Comparison of ENCODE assay signal across 8 mouse cellular contexts in the genomic region with DNA sequence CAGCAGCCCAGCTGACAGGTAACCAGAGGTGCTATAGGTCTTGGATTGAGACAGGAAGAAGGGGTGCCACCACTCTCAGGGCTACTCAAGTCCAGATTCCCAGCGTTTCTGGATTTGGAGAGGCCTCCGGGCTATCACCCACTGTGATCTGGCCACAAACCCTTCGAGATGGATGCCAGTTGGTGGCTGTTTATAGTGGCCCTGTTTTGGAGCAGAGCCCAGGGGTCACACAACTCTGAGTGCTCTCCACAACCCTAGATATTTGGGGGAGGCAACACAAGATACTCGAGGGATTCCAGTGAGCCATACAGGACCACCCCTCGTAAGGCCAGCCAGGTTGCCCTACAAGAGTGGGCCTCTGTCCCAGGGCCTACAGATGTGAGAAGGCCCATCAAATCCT. TPM values are rescaled to one million over a fixed set of nuclear protein-coding genes. Genes with fewer than 3 reads are reported as not detected.
DNase-seq lines count a peak whose midpoint lies in the region; ATAC-seq and TF ChIP-seq lines count a peak whose summit lies in the region.

No protein-coding gene starts in this region.

- H3K9ac ChIP-seq in embryonic facial prominence, embryonic 15.5 days = peak overlapping the region; percentile 97
- H3K9ac ChIP-seq in intestine, embryonic 14.5 days (ENCODE audit: low read length) = peak overlapping the region; percentile 97
- peak overlapping the region; percentile 99 for H3K9ac ChIP-seq in neural tube, embryonic 11.5 days (ENCODE audit: low read length)

- H3K9me3 ChIP-seq in embryonic facial prominence, embryonic 15.5 days (replicated peaks) = no peaks in the 10 kb centered on the region
- no peaks in the 10 kb centered on the region for H3K9me3 ChIP-seq in intestine, embryonic 14.5 days (ENCODE audit: control insufficient read depth, low read length)
- no peaks in the 10 kb centered on the region for H3K9me3 ChIP-seq in neural tube, embryonic 11.5 days (ENCODE audit: control insufficient read depth, low read length)

- H3K4me3 ChIP-seq in layer of hippocampus, adult 2 months = peak overlapping the region; percentile 80
- peak overlapping the region; percentile 84 for H3K4me3 ChIP-seq in embryonic facial prominence, embryonic 15.5 days (replicated peaks)
- peak overlapping the region; percentile 77 for H3K4me3 ChIP-seq in intestine, embryonic 14.5 days (ENCODE audit: low read depth, low read length)
- peak overlapping the region; percentile 95 for H3K4me3 ChIP-seq in neural tube, embryonic 11.5 days (ENCODE audit: low read depth, low read length)

- H3K27me3 ChIP-seq in embryonic facial prominence, embryonic 15.5 days = no peaks in the 10 kb centered on the region
- H3K27me3 ChIP-seq in intestine, embryonic 14.5 days (replicated peaks; ENCODE audit: control insufficient read depth, insufficient read depth, low read length) = no peaks in the 10 kb centered on the region
- no peaks in the 10 kb centered on the region for H3K27me3 ChIP-seq in neural tube, embryonic 11.5 days (ENCODE audit: control insufficient read depth, insufficient read depth, low read length)

- H3K4me2 ChIP-seq in embryonic facial prominence, embryonic 15.5 days (replicated peaks) = peak overlapping the region; percentile 71
- H3K4me2 ChIP-seq in intestine, embryonic 14.5 days (ENCODE audit: low read length) = peak overlapping the region; percentile 77
- H3K4me2 ChIP-seq in neural tube, embryonic 11.5 days (ENCODE audit: low read depth) = peak overlapping the region; percentile 81

- peak overlapping the region; percentile 88; the same call in 1 of the 2 replicates for H3K27ac ChIP-seq in layer of hippocampus, adult 2 months
- peak overlapping the region; percentile 88; the same call in 1 of the 2 replicates for H3K27ac ChIP-seq in embryonic facial prominence, embryonic 15.5 days (replicated peaks)
- H3K27ac ChIP-seq in intestine, embryonic 14.5 days (ENCODE audit: low read depth) = peak overlapping the region; percentile 93; the same call in 1 of the 2 replicates
- no peak overlapping the region for H3K27ac ChIP-seq in neural tube, embryonic 11.5 days (ENCODE audit: low read depth, low read length)

- peaks cover 48% of the 10 kb centered on the region for H3K4me1 ChIP-seq in embryonic facial prominence, embryonic 15.5 days
- peaks cover 42% of the 10 kb centered on the region for H3K4me1 ChIP-seq in intestine, embryonic 14.5 days (replicated peaks; ENCODE audit: control insufficient read depth, insufficient read depth, low read length)
- H3K4me1 ChIP-seq in neural tube, embryonic 11.5 days (ENCODE audit: control insufficient read depth, insufficient read depth, low read length) = peaks cover 20% of the 10 kb centered on the region

- no peaks in the 10 kb centered on the region for H3K36me3 ChIP-seq in embryonic facial prominence, embryonic 15.5 days
- H3K36me3 ChIP-seq in intestine, embryonic 14.5 days (ENCODE audit: control insufficient read depth, insufficient read depth, low read length) = no peaks in the 10 kb centered on the region
- no peaks in the 10 kb centered on the region for H3K36me3 ChIP-seq in neural tube, embryonic 11.5 days (ENCODE audit: control insufficient read depth, insufficient read depth, low read length)

- no peak for DNase-seq in layer of hippocampus, adult 2 months (ENCODE audit: low spot score in 2 of 2)
- no peak for DNase-seq in layer of hippocampus, adult 11-12 months (ENCODE audit: low spot score)
- DNase-seq in intestine, embryonic 14.5 days (ENCODE audit: low spot score) = no peak
- no peak for DNase-seq in neural tube, embryonic 11.5 days (ENCODE audit: low spot score)
- no peak for DNase-seq in layer of hippocampus, postnatal 25 days (ENCODE audit: extremely low spot score in 1 of 2, low spot score in 1 of 2)
- DNase-seq in adrenal gland, adult 2 months = no peak
- DNase-seq in embryo, embryonic 9.5 days (ENCODE audit: extremely low spot score) = no peak

- 22% methylated on average over 5 of the region's 5 CpGs for WGBS in embryonic facial prominence, embryonic 15.5 days
- 26% methylated on average over 5 of the region's 5 CpGs for WGBS in intestine, embryonic 14.5 days
- 17% methylated on average over 5 of the region's 5 CpGs for WGBS in neural tube, embryonic 11.5 days

- TF ChIP-seq CTCF in layer of hippocampus, adult 2 months (conservative IDR thresholded peaks at IDR 0.05) = no peak

- ATAC-seq in embryonic facial prominence, embryonic 15.5 days (ENCODE audit: insufficient number of reproducible peaks, low FRiP score, low TSS enrichment, low read depth) = no peak
- peak; percentile 14; the same call in 1 of the 2 replicates for ATAC-seq in intestine, embryonic 14.5 days (replicated peaks; ENCODE audit: low FRiP score, low TSS enrichment, low read depth)
- no peak for ATAC-seq in neural tube, embryonic 11.5 days (ENCODE audit: insufficient read depth, low FRiP score, low TSS enrichment)

RNA-seq across cellular contexts. Expression of gene Phf2, which starts 1.8 kb away (rescaled TPM):
- 10 to 100 TPM; 38.4 to 38.8 TPM for total RNA-seq in layer of hippocampus, adult 2 months (2021)
- 8.6 and 10.3 TPM in 2 replicates for polyA plus RNA-seq in embryonic facial prominence, embryonic 15.5 days (2015; fragmentation: Nextera tagmentation; extraction: Ambion mirVana)
- polyA plus RNA-seq in intestine, embryonic 14.5 days (2014; fragmentation: Nextera tagmentation; extraction: Ambion mirVana) = 9.9 TPM in 2 replicates
- polyA plus RNA-seq in neural tube, embryonic 11.5 days (2014; fragmentation: Nextera tagmentation; extraction: Ambion mirVana) = 11.8 and 12.2 TPM in 2 replicates
- 10 to 100 TPM; 34.7 to 34.8 TPM for total RNA-seq in layer of hippocampus, postnatal 25 days (2021)
- total RNA-seq in adrenal gland, adult 2 months (2021) = 10 to 100 TPM; 41.2 to 42.9 TPM
- 19.5 and 22.2 TPM in 2 replicates for polyA plus RNA-seq in adrenal gland, adult 2 months (2012; rRNA removed)
